Mouse (Mus musculus) cerebral cortex, adult 2 months (tissue): Measurements from ENCODE around the gene Slc9b2.

Experiments used
- WGBS: fragments of 180-500 bp; shearing (Covaris S2); methylation state at CpG from one replicate; pipeline ENCODE4 v1.1.7; 2018; 5-methylcytosine and 5-hydroxymethylcytosine counted together

Gene Slc9b2

GRCm38 (mm10) chr3:135307411-135308259 lies at the start of gene Slc9b2:
Gene Slc9b2, plus strand, starts transcription at chr3:135307700.
- WGBS, result 9% methylated on average over 28 of the region's 28 CpGs

- WGBS, result 77% methylated on average over 10 of the region's 10 CpGs
Measured at GRCm38 (mm10) chr3:135258919-135259318, 48.6 kb upstream of the Slc9b2 start.

- WGBS, result 90% methylated on average over 7 of the region's 7 CpGs
Measured at GRCm38 (mm10) chr3:135260233-135260632, 47.3 kb upstream of the Slc9b2 start.

DNA sequence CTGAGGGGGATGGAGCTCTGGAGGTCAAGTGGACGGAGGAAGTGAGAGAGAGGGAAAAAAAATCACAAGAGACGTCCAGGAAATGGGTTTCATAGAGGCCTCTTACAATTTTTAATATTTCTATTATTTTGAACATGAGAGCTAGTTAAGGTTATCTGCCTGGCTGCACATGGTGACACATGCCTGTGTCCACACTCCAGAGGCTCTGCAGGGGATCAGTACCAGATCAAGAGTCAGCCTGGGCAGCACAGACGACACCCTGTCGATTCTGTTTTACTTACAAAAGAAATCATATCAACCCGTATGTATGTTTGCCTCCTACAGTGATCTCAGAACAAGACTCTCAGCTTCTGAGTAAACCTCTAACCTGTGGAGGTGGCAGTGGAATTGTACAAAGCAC lies 38.9 kb upstream of the Slc9b2 start:
- WGBS, result 95% methylated on average over 5 of the region's 5 CpGs

- WGBS, result 94% methylated on average over 10 of the region's 10 CpGs
Measured at GRCm38 (mm10) chr3:135269391-135269990, 38.0 kb upstream of the Slc9b2 start.

GRCm38 (mm10) chr3:135272627-135273026 lies 34.9 kb upstream of the Slc9b2 start:
- WGBS, result 70% methylated on average over 12 of the region's 12 CpGs

GRCm38 (mm10) chr3:135273047-135273446 lies 34.5 kb upstream of the Slc9b2 start:
- WGBS, result 85% methylated on average over 13 of the region's 13 CpGs

- 75% methylated on average over 4 of the region's 4 CpGs for WGBS
Measured at GRCm38 (mm10) chr3:135280160-135280559, 27.3 kb upstream of the Slc9b2 start.

DNA sequence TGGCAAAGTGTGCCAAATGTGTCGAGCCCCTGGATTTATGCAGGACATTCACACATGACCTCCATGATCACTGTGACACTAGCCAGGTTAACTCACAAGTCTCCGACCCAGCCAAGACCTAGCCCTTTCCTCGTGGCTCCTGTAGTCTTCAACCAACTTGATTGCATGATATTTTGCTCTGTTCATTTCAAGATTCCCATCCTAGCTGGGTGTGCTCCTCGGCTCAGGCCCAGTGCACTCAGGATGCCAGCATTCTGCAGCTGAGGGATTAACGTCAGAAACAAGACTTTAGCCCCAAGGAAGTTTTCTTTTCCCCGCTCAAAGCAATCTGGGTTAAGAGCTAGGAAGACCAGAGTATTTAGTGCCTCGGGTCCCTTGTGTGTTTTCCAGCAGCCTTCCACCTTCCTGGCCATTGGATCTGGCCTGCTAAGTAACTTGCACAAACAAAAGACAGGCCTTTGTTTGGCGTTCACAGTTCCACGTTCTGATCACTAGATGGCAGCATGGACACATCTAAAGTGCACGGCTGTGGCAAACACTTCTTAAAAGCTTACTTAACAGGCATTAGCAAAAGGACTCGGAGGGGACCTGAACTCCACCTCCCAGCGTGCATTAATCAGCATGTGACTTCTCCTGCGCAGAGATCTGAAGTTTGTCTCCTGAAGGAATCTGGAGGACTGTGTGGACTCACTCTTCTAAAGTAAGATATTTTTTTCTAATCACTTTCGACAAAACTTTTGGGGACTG lies 26.7 kb upstream of the Slc9b2 start, which contains the start of gene Bdh2:
Bdh2 (plus strand) TSS at position 553 of the 747 bp plus-strand sequence.
- WGBS, result 22% methylated on average over 14 of the region's 14 CpGs

GRCm38 (mm10) chr3:135281701-135282100 lies 25.8 kb upstream of the Slc9b2 start:
- WGBS, result 81% methylated on average over 8 of the region's 8 CpGs

- WGBS, result 91% methylated on average over 11 of the region's 11 CpGs
Measured at GRCm38 (mm10) chr3:135285256-135285655, 22.2 kb upstream of the Slc9b2 start.

DNA sequence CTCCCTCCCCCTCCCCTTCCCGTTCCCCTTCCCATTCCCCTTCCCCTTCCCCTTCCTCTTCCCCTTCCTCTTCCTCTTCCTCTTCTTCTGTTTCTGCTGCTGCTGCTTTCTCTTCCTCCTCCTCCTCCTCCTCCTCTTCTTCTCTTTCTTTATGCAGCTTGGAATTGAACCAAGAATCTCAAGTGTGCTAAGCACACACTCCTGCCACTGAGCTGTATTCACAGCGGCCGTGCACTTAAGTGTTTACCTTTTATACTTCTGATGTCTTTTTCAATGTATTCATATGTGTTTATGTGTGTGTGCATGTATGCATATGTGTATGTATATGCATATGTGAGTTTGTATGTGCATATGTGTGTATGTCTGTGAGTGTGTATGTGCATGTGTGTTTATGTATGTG lies 21.7 kb upstream of the Slc9b2 start:
- WGBS, result 64% methylated on average over 3 of the region's 3 CpGs

- 83% methylated on average over 8 of the region's 8 CpGs for WGBS
Measured at GRCm38 (mm10) chr3:135288138-135288750, 19.3 kb upstream of the Slc9b2 start.

DNA sequence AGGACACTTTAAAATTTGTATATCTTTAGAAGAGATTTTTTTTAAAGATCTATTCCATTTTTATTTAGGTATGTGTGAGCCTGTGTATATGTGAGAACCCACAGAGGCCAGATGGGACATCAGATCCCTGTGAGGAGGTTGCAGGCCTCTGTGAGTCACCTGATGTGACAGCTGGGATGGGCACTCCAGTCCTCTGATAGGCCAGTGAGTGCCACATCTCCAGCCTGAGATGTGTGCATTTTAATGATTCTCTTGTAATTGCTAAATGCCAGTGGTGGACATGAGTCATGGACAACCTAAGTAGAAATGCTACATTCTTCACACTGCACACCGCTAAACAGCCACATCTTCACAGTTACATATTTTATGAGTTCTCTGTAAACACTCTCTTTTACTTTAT lies 18.4 kb upstream of the Slc9b2 start:
- WGBS, result 81% methylated on average over 1 of the region's 1 CpGs

GRCm38 (mm10) chr3:135290249-135290894 lies 17.1 kb upstream of the Slc9b2 start:
- 97% methylated on average over 7 of the region's 7 CpGs for WGBS

- WGBS, result 59% methylated on average over 7 of the region's 7 CpGs
Measured at GRCm38 (mm10) chr3:135293703-135294102, 13.8 kb upstream of the Slc9b2 start.

GRCm38 (mm10) chr3:135295559-135295958 lies 11.9 kb upstream of the Slc9b2 start:
- WGBS, result 91% methylated on average over 1 of the region's 1 CpGs

GRCm38 (mm10) chr3:135298560-135298959 lies 8.9 kb upstream of the Slc9b2 start:
- 45% methylated on average over 3 of the region's 3 CpGs for WGBS

- WGBS, result 69% methylated on average over 6 of the region's 6 CpGs
Measured at GRCm38 (mm10) chr3:135300081-135300480, 7.4 kb upstream of the Slc9b2 start.

GRCm38 (mm10) chr3:135304060-135304459 lies 3.4 kb upstream of the Slc9b2 start:
- 73% methylated on average over 6 of the region's 6 CpGs for WGBS

GRCm38 (mm10) chr3:135304566-135304965 lies 2.9 kb upstream of the Slc9b2 start:
- 61% methylated on average over 9 of the region's 9 CpGs for WGBS
